Mouse (Mus musculus) layer of hippocampus, postnatal 36 days (tissue): ENCODE data around the gene Fshr. TPM values are rescaled to one million over a fixed set of nuclear protein-coding genes. Genes with fewer than 3 reads are reported as not detected.

Experiments
- DNase-seq, 2 experiments: peaks; one replicate each; pipeline ENCODE4 v3.0.0; 2022
- total RNA-seq, 2 experiments: library from RNA; stranded (reverse); gene quantifications; 2 replicates each; pipeline ENCODE4 v1.2.3; 2021

The Fshr gene
- total RNA-seq, 2 experiments from 2014 or later = not detected

GRCm38 (mm10) chr17:89032981-89033380 lies 167.5 kb downstream of the Fshr start:
- no peak for DNase-seq

- no peak for DNase-seq
Measured at GRCm38 (mm10) chr17:89019518-89019917, 181.0 kb downstream of the Fshr start.

GRCm38 (mm10) chr17:89017002-89017401 lies 183.5 kb downstream of the Fshr start:
- DNase-seq = no peak

- DNase-seq = no peak
Measured at GRCm38 (mm10) chr17:89013691-89014090, 186.8 kb downstream of the Fshr start.

- DNase-seq = no peak
Measured at GRCm38 (mm10) chr17:89009117-89009516, 191.4 kb downstream of the Fshr start.

- no peak for DNase-seq
Measured at GRCm38 (mm10) chr17:89008680-89009079, 191.8 kb downstream of the Fshr start.

GRCm38 (mm10) chr17:89005959-89006358 lies 194.5 kb downstream of the Fshr start:
- no peak for DNase-seq

- no peak for DNase-seq
Measured at GRCm38 (mm10) chr17:88999907-89000306, 200.6 kb downstream of the Fshr start.

GRCm38 (mm10) chr17:88998243-88998642 lies 202.2 kb downstream of the Fshr start:
- DNase-seq = no peak

GRCm38 (mm10) chr17:88991238-88991637 lies 209.2 kb downstream of the Fshr start:
- DNase-seq = no peak

GRCm38 (mm10) chr17:88980708-88981355 lies 219.6 kb downstream of the Fshr start:
- DNase-seq = no peak

GRCm38 (mm10) chr17:88974538-88974937 lies 225.9 kb downstream of the Fshr start:
- DNase-seq = no peak

- DNase-seq = no peak
Measured at GRCm38 (mm10) chr17:88966028-88966427, 234.4 kb downstream of the Fshr start.

- DNase-seq = peak; percentile 26 to 57
Measured at GRCm38 (mm10) chr17:88954011-88954410, 246.5 kb downstream of the Fshr start.

- DNase-seq = no peak
Measured at GRCm38 (mm10) chr17:88938153-88938681, 262.3 kb downstream of the Fshr start.

GRCm38 (mm10) chr17:88937341-88938152 lies 262.9 kb downstream of the Fshr start:
- DNase-seq = peak; percentile 12 to 32

GRCm38 (mm10) chr17:88936941-88937340 lies 263.5 kb downstream of the Fshr start:
- no peak for DNase-seq
